ENCODE assay signal across 8 mouse cellular contexts in genomic region chr9:31159910-31160309, GRCm38 (mm10). TPM values are rescaled to one million over a fixed set of nuclear protein-coding genes. Genes with fewer than 3 reads are reported as not detected.
DNase-seq lines count a peak whose midpoint lies in the region.

No protein-coding gene starts in this region.

- H3K36me3 ChIP-seq in embryonic facial prominence, embryonic 10.5 days (replicated peaks) = peaks cover 100% of the 10 kb centered on the region

- H3K9me3 ChIP-seq in embryonic facial prominence, embryonic 10.5 days = no peaks in the 10 kb centered on the region

- intact Hi-C loops in heart, postnatal 25 days (cut with DNase I) = no loop called here

- H3K4me1 ChIP-seq in embryonic facial prominence, embryonic 10.5 days = no peaks in the 10 kb centered on the region

- H3K27me3 ChIP-seq in embryonic facial prominence, embryonic 10.5 days (replicated peaks; ENCODE audit: low read depth, poor library complexity, severe bottlenecking) = no peaks in the 10 kb centered on the region

- no peak overlapping the region for H3K27ac ChIP-seq in embryonic facial prominence, embryonic 10.5 days (replicated peaks)

- 85% methylated on average over 4 of the region's 4 CpGs for WGBS in embryonic facial prominence, embryonic 10.5 days

- no peak overlapping the region for H3K4me3 ChIP-seq in embryonic facial prominence, embryonic 10.5 days

- DNase-seq in kidney, adult 9 months = peak; percentile 40
- DNase-seq in kidney, adult 11 months = no peak
- peak; percentile 43 for DNase-seq in MEL-GATA-1-ER (ENCODE audit: extremely low read depth, low read depth)
- peak; percentile 27 for DNase-seq in embryonic facial prominence, embryonic 10.5 days (ENCODE audit: low spot score)
- DNase-seq in mesoderm, embryonic 11.5 days (ENCODE audit: low read depth, low spot score) = peak; percentile 39
- no peak for DNase-seq in left cerebral cortex, adult 18-20 months (ENCODE audit: low spot score in 2 of 2)
- no peak for DNase-seq in heart, postnatal 25 days (ENCODE audit: low spot score)
- DNase-seq in spleen, adult 12 weeks (ENCODE audit: low spot score) = no peak

RNA-seq across cellular contexts. Expression of gene St14, which starts 28.3 kb away (rescaled TPM):
- polyA plus RNA-seq in embryonic facial prominence, embryonic 10.5 days (2016; fragmentation: Nextera tagmentation; extraction: Ambion mirVana) = 15.8 and 17.2 TPM in 2 replicates
- 1 to 10 TPM; 1.1 to 1.2 TPM for total RNA-seq in left cerebral cortex, adult 18-20 months (2021)
- under 1 TPM; 0.18 to 0.22 TPM for total RNA-seq in heart, postnatal 25 days (2021)

RNA-seq across cellular contexts. Expression of gene Aplp2, which starts 51.7 kb away (rescaled TPM):
- polyA plus RNA-seq in embryonic facial prominence, embryonic 10.5 days (2016; fragmentation: Nextera tagmentation; extraction: Ambion mirVana) = 201 and 228 TPM in 2 replicates
- total RNA-seq in left cerebral cortex, adult 18-20 months (2021) = 100 to 1,000 TPM; 590 to 591 TPM
- 100 to 1,000 TPM; 285 to 296 TPM for total RNA-seq in heart, postnatal 25 days (2021)

Comparison
In these comparisons a context has a peak if more than half of its experiments do, and no peak if none do; other contexts are left out.
1. DNase-seq: peak in kidney, adult 9 months (single experiment), MEL-GATA-1-ER (single experiment), embryonic facial prominence, embryonic 10.5 days (single experiment) and mesoderm, embryonic 11.5 days (single experiment); none in kidney, adult 11 months (single experiment), left cerebral cortex, adult 18-20 months (0 of 2), heart, postnatal 25 days (single experiment) and spleen, adult 12 weeks (single experiment).